Mouse (Mus musculus) forebrain, embryonic 11.5 days (tissue): ENCODE measurements at regions not wholly inside any gene's neighbourhood (a gene's known extent, or its start where the extent isn't known, plus 50 kb on each side); places are given as distances from the start of the nearest gene placed in this dataset.
"Not testable (repeated sequence)": the region's sequence is repeated elsewhere in the genome, so short reads cannot be mapped to it uniquely, and the experiment has no call there.

Experiments used
- ATAC-seq: fragments of 200-750 bp; cut with Nextera tagmentation; replicated peaks from 2 replicates; pipeline ENCODE4 v1.8.0; 2017; ENCODE audit warnings: moderate TSS enrichment; ENCODE audit not compliant: low FRiP score
- DNase-seq: peaks from one replicate; pipeline ENCODE4 v3.0.0-alpha.2; 2017; ENCODE audit warnings: low spot score
- H3K27ac ChIP-seq: fragments of 300-500 bp; sonication (generic); 2 replicates; pipeline ENCODE4 v1.5.1; 2014; ENCODE audit warnings: low read depth, low read length
- H3K27me3 ChIP-seq: fragments of 300-500 bp; sonication (generic); 2 replicates; pipeline ENCODE4 v1.6.1; 2014; ENCODE audit warnings: mild to moderate bottlenecking, low read length, mixed read lengths; ENCODE audit not compliant: control insufficient read depth, insufficient read depth
- H3K36me3 ChIP-seq: fragments of 300-500 bp; sonication (generic); 2 replicates; pipeline ENCODE4 v1.6.1; 2014; ENCODE audit warnings: mild to moderate bottlenecking, low read length, moderate library complexity, mixed read lengths; ENCODE audit not compliant: control insufficient read depth, insufficient read depth
- H3K4me1 ChIP-seq: fragments of 300-500 bp; sonication (generic); replicated peaks from 2 replicates; pipeline ENCODE4 v1.6.1; 2014; ENCODE audit warnings: low read length, mixed read lengths; ENCODE audit not compliant: control insufficient read depth, insufficient read depth
- H3K4me2 ChIP-seq: fragments of 300-500 bp; sonication (generic); 2 replicates; pipeline ENCODE4 v1.6.1; 2014; ENCODE audit warnings: low read depth, mild to moderate bottlenecking, low read length, moderate library complexity, mixed read lengths; ENCODE audit not compliant: severe bottlenecking
- H3K4me3 ChIP-seq: fragments of 300-500 bp; sonication (generic); 2 replicates; pipeline ENCODE4 v1.5.1; 2014; ENCODE audit warnings: low read depth, low read length
- H3K9ac ChIP-seq: fragments of 300-500 bp; sonication (generic); 2 replicates; pipeline ENCODE4 v1.6.1; 2014; ENCODE audit warnings: low read length
- H3K9me3 ChIP-seq: fragments of 300-500 bp; sonication (generic); 2 replicates; pipeline ENCODE4 v1.6.1; 2016; ENCODE audit warnings: low read length, mixed read lengths; ENCODE audit not compliant: control insufficient read depth
- WGBS: fragments of 180-500 bp; shearing (Covaris S2); extraction: QIAGEN DNeasy Blood & Tissue Kit; methylation state at CpG from one replicate; pipeline ENCODE4 v1.1.7; 2014; 5-methylcytosine and 5-hydroxymethylcytosine counted together

DNA sequence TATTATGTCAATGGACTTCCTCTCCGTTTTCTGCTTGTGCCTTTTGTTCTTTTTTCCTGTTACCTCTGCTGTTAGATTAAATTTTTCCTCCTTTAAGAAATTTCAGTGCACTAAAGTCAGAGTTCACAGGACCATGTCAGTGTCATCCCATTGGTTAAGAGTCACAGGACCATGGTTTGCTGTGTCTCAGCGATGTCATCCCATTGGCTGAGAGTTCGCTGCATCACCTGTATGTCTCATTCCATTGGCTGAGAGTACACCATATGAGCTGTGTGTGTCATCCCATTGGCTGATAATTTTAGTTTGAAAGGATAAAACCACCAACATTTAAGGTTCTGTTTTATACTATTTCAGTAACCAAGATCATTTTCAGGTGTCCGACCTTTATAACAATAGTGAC is 50.7 kb upstream of the Jade1 start:
- H3K36me3 ChIP-seq = no peaks in the 10 kb centered on the region
- H3K27ac ChIP-seq = no peak overlapping the region
- whole genome bisulfite sequencing = 94% methylated on average over 4 of the region's 4 CpGs
- no peaks in the 10 kb centered on the region for H3K27me3 ChIP-seq
- H3K4me1 ChIP-seq = no peaks in the 10 kb centered on the region
- DNase-seq (no peak), ATAC-seq (no peak)
- H3K4me2 ChIP-seq = no peak overlapping the region
- H3K9ac ChIP-seq = no peak overlapping the region
- no peak overlapping the region for H3K4me3 ChIP-seq
- no peaks in the 10 kb centered on the region for H3K9me3 ChIP-seq

DNA sequence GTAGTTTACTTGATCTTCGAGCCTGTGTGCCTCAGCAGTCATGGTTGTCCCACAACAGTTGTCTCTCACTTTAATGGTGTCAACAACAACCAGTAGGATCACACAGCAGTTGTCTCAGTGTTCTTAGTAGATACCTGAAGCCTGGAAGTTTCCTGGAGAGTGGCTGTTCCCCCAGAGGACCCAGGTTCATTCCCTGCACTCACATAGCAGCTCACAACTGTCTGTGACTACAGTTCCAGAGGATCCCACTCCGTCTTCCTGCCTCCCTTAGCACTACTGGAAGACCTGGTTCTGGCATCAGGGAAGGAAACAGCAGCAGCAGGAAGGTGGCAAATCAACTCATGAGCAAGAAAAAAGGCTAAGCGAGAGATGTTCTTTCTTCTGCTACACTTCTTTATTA is 53.4 kb upstream of the Jade1 start:
- Histone ChIP-seq H3K4me3 (no peak overlapping the region), H3K27me3 (no peaks in the 10 kb centered on the region)

DNA sequence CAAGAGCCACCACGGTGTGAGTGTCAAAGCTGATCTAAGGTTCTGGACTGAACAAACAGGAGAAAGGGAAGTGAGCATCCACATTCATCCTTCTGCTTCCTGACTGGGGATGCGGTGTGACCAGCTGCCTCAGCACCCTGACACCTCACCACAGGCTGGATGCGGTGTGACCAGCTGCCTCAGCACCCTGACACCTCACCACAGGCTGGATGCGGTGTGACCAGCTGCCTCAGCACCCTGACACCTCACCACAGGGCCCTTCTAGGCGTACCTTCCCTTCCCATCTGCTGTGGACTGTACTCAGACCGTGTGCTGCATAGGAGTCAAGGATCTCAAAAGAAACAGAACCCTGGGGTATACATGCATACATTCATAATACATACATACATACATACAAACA is 53.9 kb upstream of the Jade1 start:
- 84% methylated on average over 6 of the region's 6 CpGs for WGBS
- not testable (repeated sequence) for H3K4me2 ChIP-seq, ATAC-seq, H3K9ac ChIP-seq, H3K27me3 ChIP-seq, H3K9me3 ChIP-seq, H3K36me3 ChIP-seq, H3K27ac ChIP-seq, H3K4me1 ChIP-seq, H3K4me3 ChIP-seq, DNase-seq

More for the DNA sequence above, 53.4 kb upstream of the Jade1 start:
- Histone ChIP-seq H3K9me3 (no peaks in the 10 kb centered on the region), H3K4me2 (no peak overlapping the region), H3K9ac (no peak overlapping the region), H3K36me3 (no peaks in the 10 kb centered on the region), H3K4me1 (no peaks in the 10 kb centered on the region), H3K27ac (no peak overlapping the region)
- DNase-seq = no peak
- 83% methylated on average over 3 of the region's 3 CpGs for WGBS
- no peak for ATAC-seq

- 83% methylated on average over 6 of the region's 6 CpGs for WGBS
- no peaks in the 10 kb centered on the region for H3K27me3 ChIP-seq
- H3K9ac ChIP-seq = no peak overlapping the region
- H3K4me1 ChIP-seq = no peaks in the 10 kb centered on the region
- no peak overlapping the region for H3K27ac ChIP-seq
- H3K4me2 ChIP-seq = no peak overlapping the region
- no peaks in the 10 kb centered on the region for H3K9me3 ChIP-seq
- no peak for ATAC-seq
- DNase-seq = no peak
- no peak overlapping the region for H3K4me3 ChIP-seq
- H3K36me3 ChIP-seq = no peaks in the 10 kb centered on the region
Measured at GRCm38 (mm10) chr3:41501124-41501523, 54.4 kb upstream of the Jade1 start.

DNA sequence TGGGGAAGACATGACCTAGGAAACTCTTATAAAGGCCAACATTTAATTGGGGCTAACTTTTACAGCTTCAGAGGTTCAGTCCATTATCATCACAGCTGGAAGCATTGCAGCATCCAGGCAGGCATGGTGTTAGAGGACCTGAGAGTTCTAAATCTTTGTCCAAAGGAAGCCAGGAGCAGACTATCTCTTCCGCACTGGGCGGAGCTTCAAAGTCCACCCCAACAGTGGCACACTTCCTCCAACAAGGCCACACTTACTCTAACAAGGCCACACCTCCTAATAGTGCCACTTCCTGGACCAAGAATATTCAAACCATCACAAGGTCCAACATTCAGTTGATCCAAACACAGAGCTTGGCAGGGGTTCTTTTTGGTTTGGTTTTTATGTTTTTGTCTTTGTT is 55.9 kb upstream of the Jade1 start:
- WGBS = 90% methylated on average over 2 of the region's 2 CpGs
- Histone ChIP-seq H3K27ac (no peak overlapping the region), H3K27me3 (no peaks in the 10 kb centered on the region), H3K4me3 (no peak overlapping the region), H3K36me3 (no peaks in the 10 kb centered on the region), H3K4me2 (no peak overlapping the region), H3K9me3 (no peaks in the 10 kb centered on the region), H3K9ac (no peak overlapping the region), H3K4me1 (no peaks in the 10 kb centered on the region)
- DNase-seq (no peak), ATAC-seq (no peak)

- 84% methylated on average over 7 of the region's 7 CpGs for WGBS
- Histone ChIP-seq H3K9me3 (no peaks in the 10 kb centered on the region), H3K9ac (no peak overlapping the region), H3K36me3 (no peaks in the 10 kb centered on the region), H3K4me1 (no peaks in the 10 kb centered on the region), H3K27ac (no peak overlapping the region), H3K4me3 (no peak overlapping the region), H3K4me2 (no peak overlapping the region), H3K27me3 (no peaks in the 10 kb centered on the region)
- DNase-seq (no peak), ATAC-seq (no peak)
Measured at GRCm38 (mm10) chr3:41498791-41499190, 56.7 kb upstream of the Jade1 start.

DNA sequence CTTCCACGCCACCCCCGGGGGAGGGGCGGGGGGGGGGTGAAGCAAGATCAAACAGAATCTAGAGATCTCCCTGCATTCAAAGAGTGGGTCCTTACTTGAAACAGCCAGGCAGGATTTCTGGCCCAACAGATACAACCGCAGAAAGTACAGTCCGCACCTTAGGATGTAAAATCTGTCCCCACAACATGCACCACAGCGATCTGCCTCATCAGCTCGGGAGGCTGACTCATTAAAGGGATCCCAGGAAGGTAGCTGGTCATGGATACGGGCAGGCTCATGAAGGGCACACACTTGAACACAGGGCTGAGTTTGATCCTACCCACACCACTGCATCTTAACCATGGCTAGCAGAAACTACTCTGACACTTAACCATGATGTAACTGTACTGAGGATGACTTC is 57.8 kb upstream of the Jade1 start:
- H3K27me3 ChIP-seq = no peaks in the 10 kb centered on the region
- WGBS = 78% methylated on average over 8 of the region's 8 CpGs

DNA sequence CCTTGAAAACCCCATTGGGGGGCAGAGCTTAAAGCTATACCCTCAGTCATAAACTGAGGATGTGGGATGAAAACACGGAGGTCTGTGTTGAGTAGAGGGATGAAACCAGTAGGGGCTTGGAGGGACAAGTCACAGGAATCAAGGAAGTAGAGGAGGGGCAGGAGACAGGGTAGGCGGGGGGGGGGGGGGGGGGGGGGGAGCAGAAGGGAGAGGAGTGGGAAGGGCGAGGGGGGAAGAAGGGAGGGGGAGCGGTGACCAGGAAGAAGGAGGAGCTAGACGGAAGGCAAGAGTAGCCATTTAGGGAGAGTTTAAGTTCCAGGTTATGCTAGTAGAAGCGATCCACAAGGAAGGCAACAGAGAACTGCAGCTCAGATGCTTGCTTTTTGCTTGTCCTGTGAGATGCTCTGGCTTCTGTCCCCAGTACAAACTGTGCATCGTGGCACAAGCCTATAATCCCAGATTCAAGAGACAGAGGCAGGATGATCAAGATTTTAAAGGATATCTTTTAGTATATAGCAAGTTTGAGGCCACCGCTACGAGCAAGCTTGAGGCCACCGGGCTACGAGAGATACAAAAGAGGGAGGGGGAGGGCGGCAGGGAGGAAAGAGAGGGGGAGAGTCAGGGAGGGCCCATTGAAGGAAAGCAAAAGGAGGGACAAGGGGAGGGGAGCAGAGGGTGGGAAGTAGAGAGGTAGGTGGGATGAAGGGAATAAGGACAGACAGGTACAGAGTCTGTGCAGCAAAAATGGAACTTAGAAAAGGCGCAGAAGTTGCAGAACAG is 58.4 kb upstream of the Jade1 start:
- DNase-seq = no peak
- ATAC-seq = no peak
- Histone ChIP-seq H3K4me3 (no peak overlapping the region), H3K4me1 (no peaks in the 10 kb centered on the region), H3K9ac (no peak overlapping the region), H3K36me3 (no peaks in the 10 kb centered on the region), H3K4me2 (no peak overlapping the region), H3K9me3 (no peaks in the 10 kb centered on the region), H3K27me3 (no peaks in the 10 kb centered on the region), H3K27ac (no peak overlapping the region)
- 75% methylated on average over 11 of the region's 13 CpGs for WGBS

More for the DNA sequence above, 57.8 kb upstream of the Jade1 start:
- no peaks in the 10 kb centered on the region for H3K4me1 ChIP-seq
- no peak overlapping the region for H3K4me2 ChIP-seq
- DNase-seq (no peak), ATAC-seq (no peak)
- no peaks in the 10 kb centered on the region for H3K36me3 ChIP-seq
- H3K27ac ChIP-seq = no peak overlapping the region
- no peaks in the 10 kb centered on the region for H3K9me3 ChIP-seq
- H3K9ac ChIP-seq = no peak overlapping the region
- H3K4me3 ChIP-seq = no peak overlapping the region

DNA sequence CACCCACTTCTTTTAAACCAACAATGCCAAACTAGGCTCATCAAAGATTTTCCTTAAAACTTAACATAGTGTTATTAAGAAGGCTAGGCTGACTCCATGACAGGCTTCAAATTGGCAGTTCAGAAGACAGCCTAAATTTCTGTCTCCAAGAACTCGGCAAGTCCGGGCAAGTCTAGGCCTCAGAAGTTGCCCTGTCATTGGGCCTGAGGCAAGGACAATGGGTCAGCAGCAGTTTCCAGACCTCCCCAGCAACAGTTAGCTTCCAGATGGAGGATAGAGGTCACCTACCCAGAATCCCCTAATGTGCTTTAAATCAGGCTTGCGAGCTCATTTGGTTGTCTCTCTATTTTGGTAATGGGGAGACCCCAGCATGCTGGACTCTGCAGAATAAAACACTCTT is 59.6 kb upstream of the Jade1 start:
- H3K9me3 ChIP-seq = no peaks in the 10 kb centered on the region
- DNase-seq (no peak), ATAC-seq (no peak)
- H3K4me3 ChIP-seq = no peak overlapping the region
- H3K9ac ChIP-seq = no peak overlapping the region
- H3K27ac ChIP-seq = no peak overlapping the region
- H3K36me3 ChIP-seq = no peaks in the 10 kb centered on the region
- H3K27me3 ChIP-seq = no peaks in the 10 kb centered on the region
- H3K4me2 ChIP-seq = no peak overlapping the region
- 90% methylated on average over 3 of the region's 3 CpGs for WGBS
- no peaks in the 10 kb centered on the region for H3K4me1 ChIP-seq
